Mouse (Mus musculus): ENCODE measurements around the gene Il34. TPM values are rescaled to one million over a fixed set of nuclear protein-coding genes. Genes with fewer than 3 reads are reported as not detected.

The Il34 gene
- polyA plus RNA-seq, 1 experiment from 2014 or later = 1.2 TPM

DNA sequence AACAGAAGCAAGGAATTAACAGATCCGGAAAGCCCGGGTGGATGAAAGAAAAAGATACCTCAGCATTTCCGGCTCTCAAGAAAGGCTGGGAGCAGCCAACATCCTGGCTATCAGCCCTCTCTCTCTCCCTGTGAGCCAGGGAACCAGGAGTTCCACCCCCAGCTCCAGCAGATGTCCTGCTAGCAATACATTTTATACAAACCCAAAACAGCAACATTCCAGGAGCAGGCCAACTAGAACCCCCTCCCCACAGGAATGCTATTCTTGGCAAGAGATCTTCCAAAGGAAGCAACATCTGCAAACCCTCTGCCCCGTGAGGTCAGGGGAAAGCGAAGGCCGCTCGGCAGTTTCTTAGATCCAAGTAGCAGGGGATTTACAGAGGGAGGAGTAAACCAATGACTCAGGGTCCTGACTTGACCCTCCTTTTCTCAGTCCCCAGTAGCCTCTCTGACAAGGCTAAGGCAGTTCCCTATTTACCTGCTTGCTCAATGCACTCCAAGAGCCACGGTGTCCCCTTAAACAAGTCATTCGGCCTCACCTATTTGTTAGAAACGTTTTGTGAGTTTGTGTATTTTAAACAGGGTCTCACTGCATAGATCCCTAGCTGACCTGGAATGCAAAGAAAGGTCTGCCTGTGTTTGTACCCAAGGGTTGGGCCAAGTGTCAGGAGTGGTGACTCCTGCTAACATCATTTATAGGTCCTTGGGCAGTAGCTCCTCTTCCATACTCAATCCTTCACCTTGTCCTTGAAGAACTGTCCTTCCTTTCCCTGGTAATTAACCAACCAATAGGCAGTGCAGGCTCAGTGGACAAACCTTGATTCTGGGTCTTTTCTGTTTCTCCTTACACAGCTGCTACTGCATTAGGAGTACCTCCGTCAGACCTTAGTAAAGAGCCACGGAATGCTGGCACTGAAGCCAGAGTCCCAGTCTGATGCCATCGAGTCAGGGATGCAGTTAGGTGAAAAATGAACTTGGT lies 3.1 kb upstream of the Il34 start:
- no peaks in the 10 kb centered on the region for H3K27me3 ChIP-seq (ENCODE audit: control insufficient read depth, insufficient read depth, low read length)
- peaks cover 8% of the 10 kb centered on the region; the same call in 1 of the 2 replicates for H3K4me1 ChIP-seq (ENCODE audit: control insufficient read depth, insufficient read depth, low read length)
- WGBS = 41% methylated on average over 13 of the region's 13 CpGs
- peak overlapping the region; percentile 64; the same call in 1 of the 2 replicates for H3K27ac ChIP-seq (ENCODE audit: low read length)
- peaks cover 46% of the 10 kb centered on the region for H3K36me3 ChIP-seq (ENCODE audit: control insufficient read depth, insufficient read depth, low read length)
- no peak overlapping the region for H3K9ac ChIP-seq (replicated peaks; ENCODE audit: low read depth, low read length)
- no peaks in the 10 kb centered on the region for H3K9me3 ChIP-seq (ENCODE audit: control insufficient read depth, low read depth, low read length)
- H3K4me3 ChIP-seq (ENCODE audit: low read depth, low read length) = no peak overlapping the region
- no peak overlapping the region for H3K4me2 ChIP-seq (replicated peaks; ENCODE audit: low read depth, low read length)
- peak; percentile 35; the same call in 1 of the 2 replicates for ATAC-seq (ENCODE audit: insufficient number of reproducible peaks, insufficient read depth, low FRiP score, low read depth)

DNA sequence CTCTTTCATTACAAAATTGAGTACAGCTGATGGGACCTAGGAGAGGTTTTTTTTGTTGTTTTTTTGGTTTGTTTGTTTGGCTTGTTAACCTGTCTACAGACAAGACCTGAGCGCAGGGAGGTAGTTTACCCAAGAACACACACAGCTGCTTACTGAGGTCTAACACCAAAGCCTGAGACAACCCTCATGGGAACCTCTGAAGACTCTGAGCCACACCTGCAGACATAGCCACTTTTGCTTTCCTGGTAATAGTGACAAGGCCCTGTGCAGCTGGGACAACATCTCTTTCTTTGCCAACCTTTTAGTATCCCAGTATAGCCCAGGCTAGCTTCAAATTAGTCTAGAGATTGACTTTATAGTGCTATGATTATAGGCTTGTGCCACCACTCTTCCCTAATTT lies 422 bp upstream of the Il34 start:
- H3K36me3 ChIP-seq (ENCODE audit: control insufficient read depth, insufficient read depth, low read length) = peaks cover 20% of the 10 kb centered on the region
- no peaks in the 10 kb centered on the region for H3K27me3 ChIP-seq (ENCODE audit: control insufficient read depth, insufficient read depth, low read length)
- no peak for ATAC-seq (ENCODE audit: insufficient number of reproducible peaks, insufficient read depth, low FRiP score, low read depth)
- 67% methylated on average over 1 of the region's 1 CpGs for WGBS
- H3K9me3 ChIP-seq (ENCODE audit: control insufficient read depth, low read depth, low read length) = no peaks in the 10 kb centered on the region
- H3K27ac ChIP-seq (ENCODE audit: low read length) = no peak overlapping the region
- no peak overlapping the region for H3K9ac ChIP-seq (replicated peaks; ENCODE audit: low read depth, low read length)
- H3K4me3 ChIP-seq (ENCODE audit: low read depth, low read length) = no peak overlapping the region
- H3K4me2 ChIP-seq (replicated peaks; ENCODE audit: low read depth, low read length) = no peak overlapping the region
- peaks cover 8% of the 10 kb centered on the region; the same call in 1 of the 2 replicates for H3K4me1 ChIP-seq (ENCODE audit: control insufficient read depth, insufficient read depth, low read length)

GRCm38 (mm10) chr8:110804825-110805514 lies 754 bp downstream of the Il34 start:
- no peak for ATAC-seq (ENCODE audit: insufficient number of reproducible peaks, insufficient read depth, low FRiP score, low read depth)
- Histone ChIP-seq H3K4me3 (ENCODE audit: low read depth, low read length) (no peak overlapping the region), H3K27ac (ENCODE audit: low read length) (no peak overlapping the region; the same call in 1 of the 2 replicates), H3K4me2 (replicated peaks; ENCODE audit: low read depth, low read length) (no peak overlapping the region; the same call in 1 of the 2 replicates), H3K36me3 (ENCODE audit: control insufficient read depth, insufficient read depth, low read length) (peaks cover 9% of the 10 kb centered on the region), H3K9me3 (ENCODE audit: control insufficient read depth, low read depth, low read length) (no peaks in the 10 kb centered on the region), H3K4me1 (ENCODE audit: control insufficient read depth, insufficient read depth, low read length) (peaks cover 8% of the 10 kb centered on the region; the same call in 1 of the 2 replicates), H3K9ac (replicated peaks; ENCODE audit: low read depth, low read length) (no peak overlapping the region), H3K27me3 (ENCODE audit: control insufficient read depth, insufficient read depth, low read length) (no peaks in the 10 kb centered on the region)
- 32% methylated on average over 3 of the region's 3 CpGs for WGBS

DNA sequence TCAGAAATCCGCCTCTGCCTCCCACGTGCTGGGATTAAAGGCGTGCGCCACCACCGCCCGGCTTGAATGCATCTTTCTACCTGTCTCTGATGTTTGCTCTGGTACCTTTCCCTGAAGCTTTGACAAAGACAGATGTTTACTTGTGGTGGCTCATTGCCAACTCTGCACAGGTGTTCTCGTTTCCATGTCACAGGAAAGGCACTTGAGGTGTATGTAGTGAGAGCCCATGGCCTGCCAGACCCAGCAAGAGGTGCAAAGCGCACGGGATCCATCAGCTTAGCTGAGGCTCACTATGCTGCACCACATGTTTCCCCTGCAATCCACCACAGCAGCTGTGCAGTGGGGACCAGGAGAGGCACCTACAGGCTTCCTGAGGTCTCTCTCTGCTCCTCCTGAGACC lies 1.9 kb downstream of the Il34 start:
- H3K4me3 ChIP-seq (ENCODE audit: low read depth, low read length) = no peak overlapping the region
- H3K9me3 ChIP-seq (ENCODE audit: control insufficient read depth, low read depth, low read length) = no peaks in the 10 kb centered on the region
- peaks cover 2% of the 10 kb centered on the region; the same call in 1 of the 2 replicates for H3K4me1 ChIP-seq (ENCODE audit: control insufficient read depth, insufficient read depth, low read length)
- no peak for ATAC-seq (ENCODE audit: insufficient number of reproducible peaks, insufficient read depth, low FRiP score, low read depth)
- no peaks in the 10 kb centered on the region for H3K27me3 ChIP-seq (ENCODE audit: control insufficient read depth, insufficient read depth, low read length)
- no peak overlapping the region for H3K9ac ChIP-seq (replicated peaks; ENCODE audit: low read depth, low read length)
- H3K36me3 ChIP-seq (ENCODE audit: control insufficient read depth, insufficient read depth, low read length) = no peaks in the 10 kb centered on the region
- WGBS = 80% methylated on average over 9 of the region's 9 CpGs
- H3K27ac ChIP-seq (ENCODE audit: low read length) = no peak overlapping the region
- no peak overlapping the region for H3K4me2 ChIP-seq (replicated peaks; ENCODE audit: low read depth, low read length)

- Histone ChIP-seq H3K27ac (ENCODE audit: low read length) (no peak overlapping the region), H3K4me1 (ENCODE audit: control insufficient read depth, insufficient read depth, low read length) (no peaks in the 10 kb centered on the region), H3K9ac (replicated peaks; ENCODE audit: low read depth, low read length) (no peak overlapping the region), H3K4me3 (ENCODE audit: low read depth, low read length) (no peak overlapping the region), H3K9me3 (ENCODE audit: control insufficient read depth, low read depth, low read length) (no peaks in the 10 kb centered on the region), H3K36me3 (ENCODE audit: control insufficient read depth, insufficient read depth, low read length) (no peaks in the 10 kb centered on the region), H3K4me2 (replicated peaks; ENCODE audit: low read depth, low read length) (no peak overlapping the region), H3K27me3 (ENCODE audit: control insufficient read depth, insufficient read depth, low read length) (no peaks in the 10 kb centered on the region)
- no peak for ATAC-seq (ENCODE audit: insufficient number of reproducible peaks, insufficient read depth, low FRiP score, low read depth)
- WGBS = 82% methylated on average over 5 of the region's 5 CpGs
Observed at GRCm38 (mm10) chr8:110802988-110803387, 2.7 kb downstream of the Il34 start.

GRCm38 (mm10) chr8:110797086-110797485 lies 8.6 kb downstream of the Il34 start:
- no peak overlapping the region for H3K27ac ChIP-seq (ENCODE audit: low read length)
- no peaks in the 10 kb centered on the region for H3K27me3 ChIP-seq (ENCODE audit: control insufficient read depth, insufficient read depth, low read length)
- ATAC-seq (ENCODE audit: insufficient number of reproducible peaks, insufficient read depth, low FRiP score, low read depth) = no peak
- peaks cover 10% of the 10 kb centered on the region for H3K4me1 ChIP-seq (ENCODE audit: control insufficient read depth, insufficient read depth, low read length)
- 95% methylated on average over 8 of the region's 8 CpGs for WGBS
- no peak overlapping the region for H3K4me3 ChIP-seq (ENCODE audit: low read depth, low read length)
- no peaks in the 10 kb centered on the region for H3K36me3 ChIP-seq (ENCODE audit: control insufficient read depth, insufficient read depth, low read length)
- H3K4me2 ChIP-seq (replicated peaks; ENCODE audit: low read depth, low read length) = no peak overlapping the region
- no peak overlapping the region for H3K9ac ChIP-seq (replicated peaks; ENCODE audit: low read depth, low read length)
- H3K9me3 ChIP-seq (ENCODE audit: control insufficient read depth, low read depth, low read length) = no peaks in the 10 kb centered on the region

- no peaks in the 10 kb centered on the region for H3K9me3 ChIP-seq (ENCODE audit: control insufficient read depth, low read depth, low read length)
- no peak overlapping the region for H3K27ac ChIP-seq (ENCODE audit: low read length)
- peaks cover 10% of the 10 kb centered on the region for H3K4me1 ChIP-seq (ENCODE audit: control insufficient read depth, insufficient read depth, low read length)
- H3K4me3 ChIP-seq (ENCODE audit: low read depth, low read length) = no peak overlapping the region
- H3K27me3 ChIP-seq (ENCODE audit: control insufficient read depth, insufficient read depth, low read length) = no peaks in the 10 kb centered on the region
- no peak overlapping the region for H3K9ac ChIP-seq (replicated peaks; ENCODE audit: low read depth, low read length)
- ATAC-seq (ENCODE audit: insufficient number of reproducible peaks, insufficient read depth, low FRiP score, low read depth) = no peak
- no peak overlapping the region for H3K4me2 ChIP-seq (replicated peaks; ENCODE audit: low read depth, low read length)
- WGBS = 89% methylated on average over 7 of the region's 7 CpGs
- H3K36me3 ChIP-seq (ENCODE audit: control insufficient read depth, insufficient read depth, low read length) = no peaks in the 10 kb centered on the region
Observed at GRCm38 (mm10) chr8:110794363-110794965, 11.3 kb downstream of the Il34 start.

- no peaks in the 10 kb centered on the region for H3K9me3 ChIP-seq (ENCODE audit: control insufficient read depth, low read depth, low read length)
- H3K9ac ChIP-seq (replicated peaks; ENCODE audit: low read depth, low read length) = no peak overlapping the region
- no peak overlapping the region for H3K4me3 ChIP-seq (ENCODE audit: low read depth, low read length)
- H3K4me2 ChIP-seq (replicated peaks; ENCODE audit: low read depth, low read length) = no peak overlapping the region
- 89% methylated on average over 9 of the region's 9 CpGs for whole genome bisulfite sequencing
- H3K27me3 ChIP-seq (ENCODE audit: control insufficient read depth, insufficient read depth, low read length) = no peaks in the 10 kb centered on the region
- H3K4me1 ChIP-seq (ENCODE audit: control insufficient read depth, insufficient read depth, low read length) = peaks cover 10% of the 10 kb centered on the region
- no peak for ATAC-seq (ENCODE audit: insufficient number of reproducible peaks, insufficient read depth, low FRiP score, low read depth)
- no peaks in the 10 kb centered on the region for H3K36me3 ChIP-seq (ENCODE audit: control insufficient read depth, insufficient read depth, low read length)
- no peak overlapping the region for H3K27ac ChIP-seq (ENCODE audit: low read length)
Observed at GRCm38 (mm10) chr8:110793936-110794335, 11.8 kb downstream of the Il34 start.

Measured in stomach, embryonic 14.5 days (tissue).